Mouse (Mus musculus) heart, embryonic 10.5 days (tissue): ENCODE measurements around the gene Adprm. TPM values are rescaled to one million over a fixed set of nuclear protein-coding genes. Genes with fewer than 3 reads are reported as not detected.

Experiments
- DNase-seq: peaks from one replicate; pipeline ENCODE4 v3.0.0-alpha.2; 2017; ENCODE audit warnings: low spot score
- H3K27ac ChIP-seq: fragments of 300-500 bp; sonication (generic); 2 replicates; pipeline ENCODE4 v1.5.1; 2016; ENCODE audit warnings: mild to moderate bottlenecking
- H3K27me3 ChIP-seq: fragments of 300-500 bp; sonication (generic); 2 replicates; pipeline ENCODE4 v1.6.1; 2016; ENCODE audit warnings: mild to moderate bottlenecking; ENCODE audit not compliant: poor library complexity, insufficient read depth, severe bottlenecking
- H3K36me3 ChIP-seq: fragments of 300-500 bp; sonication (generic); 2 replicates; pipeline ENCODE4 v1.6.1; 2016; ENCODE audit warnings: mild to moderate bottlenecking, moderate library complexity
- H3K4me1 ChIP-seq: fragments of 300-500 bp; sonication (generic); 2 replicates; pipeline ENCODE4 v1.6.1; 2016; ENCODE audit warnings: mild to moderate bottlenecking
- H3K4me3 ChIP-seq: fragments of 300-500 bp; sonication (generic); 2 replicates; pipeline ENCODE4 v1.5.1; 2016; ENCODE audit warnings: mild to moderate bottlenecking, moderate library complexity
- H3K9me3 ChIP-seq: fragments of 300-500 bp; sonication (generic); 2 replicates; pipeline ENCODE4 v1.6.1; 2016; ENCODE audit warnings: mild to moderate bottlenecking, moderate library complexity
- WGBS: fragments of 180-500 bp; shearing (Covaris S2); methylation state at CpG from one replicate; pipeline ENCODE4 v1.1.7; 2016; 5-methylcytosine and 5-hydroxymethylcytosine counted together
- polyA plus RNA-seq: library from polyadenylated mRNA; unstranded; fragments of >200 nt; fragmentation: Nextera tagmentation; extraction: Ambion mirVana; gene quantifications from 2 replicates; pipeline ENCODE4 v1.2.1, GENCODE M21; 2016

The Adprm gene
- polyA plus RNA-seq, 1 experiment from 2014 or later, result 21.7 TPM

GRCm38 (mm10) chr11:67010430-67010829, 42.0 kb downstream of the Adprm start:
- peak overlapping the region; percentile 44 for H3K27ac ChIP-seq

GRCm38 (mm10) chr11:67008528-67008927, 43.9 kb downstream of the Adprm start:
- H3K27me3 ChIP-seq, result peaks cover 8% of the 10 kb centered on the region; the same call in 1 of the 2 replicates
- no peak for DNase-seq
- no peaks in the 10 kb centered on the region for H3K9me3 ChIP-seq
- no peak overlapping the region for H3K4me3 ChIP-seq
- H3K36me3 ChIP-seq, result no peaks in the 10 kb centered on the region
- H3K4me1 ChIP-seq, result peaks cover 11% of the 10 kb centered on the region
- H3K27ac ChIP-seq, result no peak overlapping the region
- WGBS, result 87% methylated on average over 4 of the region's 4 CpGs

More at GRCm38 (mm10) chr11:67010430-67010829, 42.0 kb downstream of the Adprm start:
- 0 out of 2 replicates have a peak overlapping the region, but pooled peaks have one; percentile 9 for H3K4me3 ChIP-seq
- no peaks in the 10 kb centered on the region for H3K36me3 ChIP-seq
- H3K9me3 ChIP-seq, result no peaks in the 10 kb centered on the region
- 19% methylated on average over 8 of the region's 8 CpGs for WGBS
- peaks cover 11% of the 10 kb centered on the region for H3K4me1 ChIP-seq
- peaks cover 8% of the 10 kb centered on the region; the same call in 1 of the 2 replicates for H3K27me3 ChIP-seq
- DNase-seq, result no peak

GRCm38 (mm10) chr11:67007961-67008360, 44.4 kb downstream of the Adprm start:
- H3K9me3 ChIP-seq, result no peaks in the 10 kb centered on the region
- H3K4me3 ChIP-seq, result no peak overlapping the region
- H3K27ac ChIP-seq, result no peak overlapping the region
- H3K36me3 ChIP-seq, result no peaks in the 10 kb centered on the region
- no peak for DNase-seq
- peaks cover 8% of the 10 kb centered on the region; the same call in 1 of the 2 replicates for H3K27me3 ChIP-seq
- 87% methylated on average over 8 of the region's 8 CpGs for WGBS
- peaks cover 11% of the 10 kb centered on the region for H3K4me1 ChIP-seq

- 45% methylated on average over 2 of the region's 2 CpGs for WGBS
- DNase-seq, result no peak
Measured at GRCm38 (mm10) chr11:67002911-67003310, 49.5 kb downstream of the Adprm start.

GRCm38 (mm10) chr11:67001717-67002116, 50.7 kb downstream of the Adprm start:
- WGBS, result 60% methylated on average over 1 of the region's 1 CpGs
- Histone ChIP-seq H3K4me1 (peaks cover 7% of the 10 kb centered on the region; the same call in 1 of the 2 replicates), H3K9me3 (no peaks in the 10 kb centered on the region), H3K27ac (no peak overlapping the region), H3K36me3 (no peaks in the 10 kb centered on the region), H3K27me3 (peaks cover 12% of the 10 kb centered on the region; the same call in 1 of the 2 replicates), H3K4me3 (no peak overlapping the region)
- no peak for DNase-seq

More at GRCm38 (mm10) chr11:67002911-67003310, 49.5 kb downstream of the Adprm start:
- Histone ChIP-seq H3K27ac (no peak overlapping the region), H3K4me3 (no peak overlapping the region), H3K4me1 (peaks cover 7% of the 10 kb centered on the region; the same call in 1 of the 2 replicates), H3K9me3 (no peaks in the 10 kb centered on the region), H3K27me3 (peaks cover 13% of the 10 kb centered on the region; the same call in 1 of the 2 replicates), H3K36me3 (no peaks in the 10 kb centered on the region)

GRCm38 (mm10) chr11:67000671-67001070, 51.7 kb downstream of the Adprm start:
- H3K4me1 ChIP-seq, result peaks cover 7% of the 10 kb centered on the region; the same call in 1 of the 2 replicates
- H3K9me3 ChIP-seq, result no peaks in the 10 kb centered on the region
- peaks cover 12% of the 10 kb centered on the region; the same call in 1 of the 2 replicates for H3K27me3 ChIP-seq
- no peak overlapping the region for H3K4me3 ChIP-seq
- DNase-seq, result no peak
- H3K27ac ChIP-seq, result no peak overlapping the region
- H3K36me3 ChIP-seq, result no peaks in the 10 kb centered on the region
- WGBS, result 73% methylated on average over 4 of the region's 4 CpGs

GRCm38 (mm10) chr11:66998467-66999403, 53.7 kb downstream of the Adprm start:
- H3K27ac ChIP-seq, result no peak overlapping the region
- H3K36me3 ChIP-seq, result no peaks in the 10 kb centered on the region
- no peak overlapping the region for H3K4me3 ChIP-seq
- H3K4me1 ChIP-seq, result peaks cover 7% of the 10 kb centered on the region; the same call in 1 of the 2 replicates
- H3K9me3 ChIP-seq, result no peaks in the 10 kb centered on the region
- 67% methylated on average over 14 of the region's 14 CpGs for WGBS
- no peak for DNase-seq
- peaks cover 12% of the 10 kb centered on the region; the same call in 1 of the 2 replicates for H3K27me3 ChIP-seq

GRCm38 (mm10) chr11:66996446-66996845, 55.9 kb downstream of the Adprm start:
- peaks cover 17% of the 10 kb centered on the region; the same call in 1 of the 2 replicates for H3K27me3 ChIP-seq
- peaks cover 7% of the 10 kb centered on the region; the same call in 1 of the 2 replicates for H3K4me1 ChIP-seq
- 75% methylated on average over 4 of the region's 4 CpGs for WGBS
- H3K9me3 ChIP-seq, result no peaks in the 10 kb centered on the region
- DNase-seq, result no peak
- H3K36me3 ChIP-seq, result no peaks in the 10 kb centered on the region
- no peak overlapping the region for H3K4me3 ChIP-seq
- no peak overlapping the region for H3K27ac ChIP-seq

GRCm38 (mm10) chr11:66993674-66994073, 58.7 kb downstream of the Adprm start:
- no peak overlapping the region for H3K4me3 ChIP-seq
- no peaks in the 10 kb centered on the region for H3K9me3 ChIP-seq
- no peaks in the 10 kb centered on the region for H3K36me3 ChIP-seq
- no peak overlapping the region for H3K27ac ChIP-seq
- WGBS, result 26% methylated on average over 1 of the region's 1 CpGs
- H3K4me1 ChIP-seq, result peaks cover 5% of the 10 kb centered on the region; the same call in 1 of the 2 replicates
- H3K27me3 ChIP-seq, result peaks cover 4% of the 10 kb centered on the region; the same call in 1 of the 2 replicates
- DNase-seq, result no peak

GRCm38 (mm10) chr11:66992150-66992549, 60.2 kb downstream of the Adprm start:
- DNase-seq, result no peak
- 67% methylated on average over 2 of the region's 2 CpGs for WGBS
- H3K27me3 ChIP-seq, result peaks cover 4% of the 10 kb centered on the region; the same call in 1 of the 2 replicates
- no peak overlapping the region for H3K27ac ChIP-seq
- no peak overlapping the region for H3K4me3 ChIP-seq
- H3K36me3 ChIP-seq, result no peaks in the 10 kb centered on the region
- H3K9me3 ChIP-seq, result no peaks in the 10 kb centered on the region
- H3K4me1 ChIP-seq, result peaks cover 6% of the 10 kb centered on the region; the same call in 1 of the 2 replicates
